Mouse (Mus musculus) bone marrow, adult 2 months (tissue): ENCODE results near the gene Cotl1.

ENCODE experiments used
- CTCF ChIP-seq: fragments of 200-500 bp; IDR thresholded peaks from 2 replicates; pipeline ENCODE4 v1.5.1; 2011; ENCODE audit warnings: low read length, control low read depth; ENCODE audit not compliant: control insufficient read depth, insufficient read depth
- POLR2A ChIP-seq: fragments of 200-500 bp; IDR thresholded peaks from 2 replicates; pipeline ENCODE4 v1.6.1; 2011; ENCODE audit warnings: low read depth, mild to moderate bottlenecking, control low read depth, low read length, borderline replicate concordance; ENCODE audit not compliant: control insufficient read depth

GRCm38 (mm10) chr8:119819976-119820375 lies 20.4 kb downstream of the Cotl1 start:
- no peak for TF ChIP-seq CTCF
- TF ChIP-seq POLR2A = no peak
